Mouse (Mus musculus) cerebellum, postnatal 14 days (tissue): Measurements from ENCODE around the gene Mthfsd.

Experiments
- DNase-seq, 2 experiments: peaks; one replicate each; pipeline ENCODE4 v3.0.0; 2021; ENCODE audit warnings: mixed read lengths in 2 of 2

Mthfsd gene

DNA sequence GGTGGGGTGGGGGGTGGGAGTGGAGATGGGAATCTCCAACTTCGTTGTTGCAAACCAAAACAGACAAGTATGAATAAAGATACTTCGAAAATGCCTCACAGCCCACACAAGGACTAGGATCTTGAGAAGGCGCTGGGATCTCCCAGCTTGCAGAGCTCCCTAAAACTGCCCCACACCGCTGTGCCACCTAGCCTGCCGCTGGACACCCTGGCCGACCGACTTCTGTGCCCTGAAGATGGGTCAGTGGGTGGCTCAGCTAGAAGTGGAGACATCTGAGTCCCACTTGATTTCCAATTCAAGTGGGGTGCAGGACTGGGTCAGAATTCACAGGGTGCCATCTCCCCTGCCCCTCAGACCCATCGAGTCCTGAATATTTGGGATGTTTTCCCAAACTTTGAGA, 13.5 kb upstream of the Mthfsd start:
- DNase-seq: no peak

GRCm38 (mm10) chr8:121120456-121121419, 12.5 kb upstream of the Mthfsd start:
- no peak for DNase-seq

DNA sequence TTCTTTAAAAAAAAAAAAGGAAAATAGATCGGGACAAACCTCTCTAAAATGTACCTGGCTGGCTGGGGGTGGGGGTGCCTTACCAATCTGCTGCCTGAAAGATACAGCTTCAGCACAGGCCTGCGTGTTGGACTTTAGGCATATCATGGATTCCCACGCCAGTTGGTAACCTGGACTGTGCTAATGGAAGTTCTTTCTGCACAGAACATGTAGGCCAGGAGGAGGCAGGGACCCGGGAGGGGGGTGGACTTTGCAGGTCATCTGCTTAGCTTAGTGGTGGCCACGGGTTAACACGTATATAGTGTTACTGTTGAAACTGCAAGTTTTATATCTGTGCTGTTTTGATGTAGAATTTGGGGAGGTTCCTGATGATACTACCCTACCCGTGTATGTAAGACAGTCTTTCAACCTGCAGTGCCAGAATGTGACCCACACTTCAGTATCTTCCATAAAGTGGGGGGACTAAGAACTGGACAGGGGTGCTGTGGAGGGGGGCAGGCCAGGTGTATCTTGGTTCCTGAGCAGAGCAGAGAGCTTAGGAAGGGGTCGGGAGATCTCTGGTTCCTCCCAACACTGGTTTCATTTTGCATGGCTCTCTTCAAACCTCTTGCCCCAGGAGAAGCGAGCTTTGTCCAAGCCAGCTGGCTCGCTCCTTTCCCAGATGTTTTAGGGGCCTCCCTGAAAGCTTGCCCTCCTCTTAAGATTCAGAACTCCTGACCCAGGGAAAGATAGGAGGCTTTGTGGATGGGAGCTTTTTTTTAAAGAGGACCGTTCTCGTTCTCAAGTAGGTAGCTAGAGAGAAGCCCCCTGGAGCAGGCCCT, 11.7 kb upstream of the Mthfsd start:
- no peak for DNase-seq

- peak in 1 of 2 experiments; percentile 16 for DNase-seq
Measured at GRCm38 (mm10) chr8:121118634-121119420, 10.6 kb upstream of the Mthfsd start.

DNA sequence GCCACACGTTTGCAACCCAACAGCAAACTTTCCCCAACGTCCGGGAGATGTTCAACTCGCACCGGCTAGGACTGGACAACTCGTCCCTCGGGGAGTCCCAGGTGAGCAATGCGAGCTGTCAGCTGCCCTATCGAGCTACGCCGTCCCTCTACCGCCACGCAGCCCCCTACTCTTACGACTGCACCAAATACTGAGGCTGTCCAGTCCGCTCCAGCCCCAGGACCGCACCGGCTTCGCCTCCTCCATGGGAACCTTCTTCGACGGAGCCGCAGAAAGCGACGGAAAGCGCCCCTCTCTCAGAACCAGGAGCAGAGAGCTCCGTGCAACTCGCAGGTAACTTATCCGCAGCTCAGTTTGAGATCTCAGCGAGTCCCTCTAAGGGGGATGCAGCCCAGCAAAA, 9.7 kb upstream of the Mthfsd start:
- DNase-seq: peak in 1 of 2 experiments; percentile 26

DNA sequence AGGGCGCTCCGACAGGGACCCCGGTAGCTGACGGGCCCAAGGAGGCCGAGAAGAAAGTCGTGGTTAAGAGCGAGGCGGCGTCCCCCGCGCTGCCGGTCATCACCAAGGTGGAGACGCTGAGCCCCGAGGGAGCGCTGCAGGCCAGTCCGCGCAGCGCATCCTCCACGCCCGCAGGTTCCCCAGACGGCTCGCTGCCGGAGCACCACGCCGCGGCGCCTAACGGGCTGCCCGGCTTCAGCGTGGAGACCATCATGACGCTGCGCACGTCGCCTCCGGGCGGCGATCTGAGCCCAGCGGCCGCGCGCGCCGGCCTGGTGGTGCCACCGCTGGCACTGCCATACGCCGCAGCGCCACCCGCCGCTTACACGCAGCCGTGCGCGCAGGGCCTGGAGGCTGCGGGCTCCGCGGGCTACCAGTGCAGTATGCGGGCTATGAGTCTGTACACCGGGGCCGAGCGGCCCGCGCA, 9.0 kb upstream of the Mthfsd start:
- no peak for DNase-seq

- peak in 1 of 2 experiments; percentile 16 for DNase-seq
Measured at GRCm38 (mm10) chr8:121116591-121117185, 8.5 kb upstream of the Mthfsd start.

GRCm38 (mm10) chr8:121115948-121116347, 7.8 kb upstream of the Mthfsd start, which contains the start of gene Foxc2:
TSS of gene Foxc2 (plus strand) at chr8:121116171.
- peak; percentile 32 to 50 for DNase-seq

DNA sequence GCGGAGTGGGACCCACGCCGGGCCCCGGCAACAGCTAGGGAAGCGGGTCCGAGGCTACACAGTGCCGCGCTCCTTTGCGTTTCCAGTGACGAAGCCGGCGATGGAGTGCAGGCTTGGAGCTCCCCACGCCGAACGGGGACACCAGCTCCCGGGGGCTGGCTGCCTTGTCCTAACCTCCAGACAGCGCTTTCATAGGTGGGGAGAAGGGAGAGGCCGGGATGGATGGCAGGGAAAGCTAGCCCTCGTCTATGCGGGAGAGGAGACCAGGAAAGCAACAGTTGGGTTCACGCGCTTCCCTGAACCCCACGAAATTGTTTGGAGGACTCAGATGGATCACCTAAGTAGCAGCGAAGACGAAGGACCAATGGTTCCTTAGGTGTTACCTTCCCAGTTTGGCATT, 6.9 kb upstream of the Mthfsd start:
- peak in 1 of 2 experiments; percentile 27 for DNase-seq

GRCm38 (mm10) chr8:121113261-121113660, 5.1 kb upstream of the Mthfsd start:
- peak; percentile 99 for DNase-seq

DNA sequence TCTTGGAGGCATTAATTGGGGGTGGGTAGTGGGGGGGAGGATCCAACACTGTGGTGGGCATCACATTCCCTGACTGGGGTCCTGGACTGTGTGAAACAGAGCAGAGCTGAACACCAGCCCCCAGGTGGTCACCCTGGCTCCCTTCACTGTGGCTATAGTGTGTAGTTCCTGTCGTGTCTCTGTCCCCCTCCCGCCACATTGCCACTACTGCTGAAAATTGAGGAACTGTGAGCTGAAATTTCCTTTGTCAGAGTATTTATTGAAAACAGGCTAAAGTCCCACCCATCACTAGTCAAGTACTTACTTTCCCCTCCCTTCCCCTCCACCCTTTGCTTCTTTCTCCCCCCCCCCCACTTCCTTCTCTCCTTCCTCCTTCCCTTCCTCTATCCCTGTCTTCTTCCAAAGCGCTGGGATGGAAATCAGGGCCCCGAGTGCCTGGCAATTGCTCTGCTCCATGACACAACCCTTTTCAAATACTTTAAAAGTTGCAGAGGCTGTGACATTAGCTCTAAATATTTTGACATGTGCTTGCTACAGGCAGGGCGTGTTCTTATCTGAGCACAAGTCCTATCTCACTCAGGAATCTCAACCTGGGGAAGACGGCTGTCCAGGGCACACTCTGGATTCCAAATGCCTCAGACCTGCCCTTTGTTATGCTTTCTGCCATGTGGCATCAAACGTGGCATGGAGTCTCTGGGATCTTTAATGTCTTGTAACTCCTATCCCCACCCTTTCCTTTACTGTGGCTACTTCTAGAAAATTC, 3.1 kb upstream of the Mthfsd start:
- no peak for DNase-seq

GRCm38 (mm10) chr8:121108657-121109056, 465 bp upstream of the Mthfsd start:
- no peak for DNase-seq

DNA sequence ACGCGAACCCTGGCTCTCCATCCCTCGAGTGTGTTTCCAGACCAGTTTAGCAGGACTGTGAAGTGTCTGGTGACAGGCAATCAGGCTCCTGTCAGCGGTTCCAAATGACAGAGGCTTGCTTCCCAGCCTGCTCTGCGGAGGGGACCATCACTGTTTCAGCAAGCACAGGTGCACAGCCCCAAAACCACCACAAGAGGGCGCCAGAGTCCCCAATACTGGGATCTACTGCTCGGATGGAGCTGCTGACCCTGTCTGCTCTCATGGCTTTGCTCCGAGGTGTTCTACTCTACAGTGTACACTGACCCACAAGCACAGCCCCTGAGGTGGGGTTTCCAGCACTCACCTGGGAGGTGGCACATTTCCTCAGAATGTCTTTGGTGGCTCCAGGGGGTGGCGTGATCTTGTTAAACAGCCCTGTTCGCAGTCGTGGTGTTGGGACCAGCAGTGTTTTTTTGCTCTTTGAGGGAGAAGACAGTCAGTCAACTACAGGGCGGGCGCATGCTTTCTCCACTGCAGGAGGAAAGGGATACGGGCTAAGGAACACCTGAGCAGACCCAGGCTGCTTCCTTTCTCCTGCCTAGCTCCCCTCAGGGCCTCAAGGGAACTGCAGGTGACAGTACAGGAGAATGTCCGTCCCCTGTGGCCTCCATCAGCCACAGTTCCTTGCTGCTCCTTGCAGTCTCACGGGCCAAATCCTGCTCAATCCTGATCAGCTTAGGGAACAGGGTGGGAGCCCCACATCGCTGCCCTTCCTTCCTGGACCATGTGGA, 4.0 kb downstream of the Mthfsd start:
- DNase-seq: peak; percentile 85 to 93

- no peak for DNase-seq
Measured at GRCm38 (mm10) chr8:121093496-121093895, 14.7 kb downstream of the Mthfsd start.

DNA sequence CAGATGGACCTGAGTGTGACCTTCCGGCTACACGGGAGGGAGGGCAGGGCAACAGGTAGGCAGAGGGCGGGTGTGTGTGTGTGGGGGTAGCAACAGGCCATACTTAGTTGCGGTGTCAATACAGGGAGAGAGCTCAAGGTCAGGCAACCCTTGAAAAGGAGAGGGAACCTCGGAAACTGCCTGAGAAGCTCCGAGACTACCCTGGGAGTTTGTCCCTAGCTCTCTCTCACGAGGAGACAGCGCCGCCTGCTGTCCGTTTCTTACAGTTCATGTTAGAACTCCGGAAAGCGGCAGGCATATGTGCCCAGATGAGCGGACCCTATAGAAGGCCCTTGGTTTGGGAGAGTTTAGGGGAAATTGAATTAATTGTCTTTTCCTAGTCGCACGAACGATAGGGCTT, 15.6 kb downstream of the Mthfsd start:
- DNase-seq: peak; percentile 88 to 95

DNA sequence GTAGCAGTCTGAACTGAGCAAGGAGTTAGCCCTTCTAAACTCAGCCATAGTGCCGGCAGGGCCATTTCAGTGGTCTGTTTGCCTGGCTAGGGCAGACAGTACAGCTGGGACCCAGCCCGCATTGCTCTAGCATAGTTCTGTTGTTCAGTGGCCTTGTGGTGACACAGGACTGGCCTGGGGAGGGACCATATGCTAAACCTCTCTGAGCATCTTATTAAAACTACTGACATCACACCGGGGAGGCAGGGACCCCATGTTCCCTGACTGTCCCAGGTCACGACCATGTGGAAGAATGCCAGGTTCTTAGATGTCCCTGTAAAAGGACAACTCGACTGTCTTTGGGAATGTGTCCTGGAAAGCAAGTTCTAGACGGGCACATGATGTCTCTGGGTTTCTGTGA, 16.1 kb downstream of the Mthfsd start:
- DNase-seq: no peak

DNA sequence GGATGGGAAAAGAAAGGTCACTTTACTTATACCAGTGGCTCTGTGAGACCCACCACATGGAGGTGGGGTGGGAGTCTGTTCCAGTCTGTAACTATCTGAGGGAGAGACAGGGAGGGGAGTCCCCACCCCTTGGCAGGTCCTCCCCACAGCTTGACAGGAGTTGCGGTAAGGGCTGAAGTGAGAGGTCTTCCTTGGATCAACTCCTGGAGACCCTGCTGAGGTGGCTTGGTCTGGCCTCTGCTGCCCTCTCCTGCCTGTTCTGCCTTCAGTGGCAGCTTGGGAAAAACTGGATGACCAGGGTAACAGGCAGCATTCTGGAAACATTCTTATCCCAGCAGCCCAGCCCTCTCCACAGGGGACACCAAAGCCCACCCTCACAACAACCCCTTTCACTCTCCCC, 17.5 kb downstream of the Mthfsd start:
- no peak for DNase-seq

- DNase-seq: no peak
Measured at GRCm38 (mm10) chr8:121089631-121090380, 18.4 kb downstream of the Mthfsd start.

- DNase-seq: no peak
Measured at GRCm38 (mm10) chr8:121088871-121089630, 19.1 kb downstream of the Mthfsd start.
